Mouse (Mus musculus) right cerebral cortex, postnatal 10 days (tissue): ENCODE results near the gene Sgip1.
A peak's percentile ranks its signal among the peaks of the same experiment; 100 is the strongest.

Experiments
- DNase-seq, 2 experiments: peaks; one replicate each; pipeline ENCODE4 v3.0.0; 2021; ENCODE audit warnings: low spot score in 2 of 2

Gene Sgip1

GRCm38 (mm10) chr4:102976290-102977275 is 235.5 kb downstream of the Sgip1 start:
- no peak for DNase-seq

GRCm38 (mm10) chr4:102977778-102978321 is 236.8 kb downstream of the Sgip1 start:
- DNase-seq: no peak

GRCm38 (mm10) chr4:102978440-102978839 is 237.3 kb downstream of the Sgip1 start, which contains the start of gene Tctex1d1:
Gene Tctex1d1, plus strand, starts transcription at chr4:102978606.
- peak; percentile 41 to 45 for DNase-seq

- DNase-seq: no peak
Measured at GRCm38 (mm10) chr4:102979385-102979784, 238.3 kb downstream of the Sgip1 start.

GRCm38 (mm10) chr4:102981709-102982108 is 240.6 kb downstream of the Sgip1 start:
- no peak for DNase-seq

GRCm38 (mm10) chr4:102986173-102986572 is 245.1 kb downstream of the Sgip1 start:
- no peak for DNase-seq

DNA sequence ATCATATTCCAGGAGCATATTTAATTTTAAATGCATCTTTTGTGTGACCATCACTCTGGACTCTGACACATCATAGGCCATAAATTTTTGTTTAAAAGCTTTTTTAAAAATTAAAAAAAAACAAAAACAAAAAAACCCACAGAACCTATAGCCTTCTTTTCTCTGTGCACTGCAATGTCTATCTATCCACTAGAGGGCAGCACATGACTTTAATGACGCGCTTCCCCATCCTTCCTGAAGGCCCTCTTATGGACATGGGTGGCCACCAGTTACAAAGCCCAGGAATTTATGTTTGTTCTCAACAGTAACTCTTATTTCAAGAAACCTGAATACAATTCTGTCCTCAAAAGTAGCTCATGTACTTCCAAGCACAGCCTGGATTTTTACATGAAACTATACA is 245.8 kb downstream of the Sgip1 start:
- DNase-seq: peak; percentile 68 to 70

- DNase-seq: no peak
Measured at GRCm38 (mm10) chr4:102987325-102987724, 246.2 kb downstream of the Sgip1 start.

- no peak for DNase-seq
Measured at GRCm38 (mm10) chr4:102987756-102988155, 246.7 kb downstream of the Sgip1 start.

- DNase-seq: no peak
Measured at GRCm38 (mm10) chr4:102988526-102988925, 247.4 kb downstream of the Sgip1 start.

- no peak for DNase-seq
Measured at GRCm38 (mm10) chr4:102989391-102989790, 248.3 kb downstream of the Sgip1 start.

- no peak for DNase-seq
Measured at GRCm38 (mm10) chr4:102990016-102990415, 248.9 kb downstream of the Sgip1 start.

DNA sequence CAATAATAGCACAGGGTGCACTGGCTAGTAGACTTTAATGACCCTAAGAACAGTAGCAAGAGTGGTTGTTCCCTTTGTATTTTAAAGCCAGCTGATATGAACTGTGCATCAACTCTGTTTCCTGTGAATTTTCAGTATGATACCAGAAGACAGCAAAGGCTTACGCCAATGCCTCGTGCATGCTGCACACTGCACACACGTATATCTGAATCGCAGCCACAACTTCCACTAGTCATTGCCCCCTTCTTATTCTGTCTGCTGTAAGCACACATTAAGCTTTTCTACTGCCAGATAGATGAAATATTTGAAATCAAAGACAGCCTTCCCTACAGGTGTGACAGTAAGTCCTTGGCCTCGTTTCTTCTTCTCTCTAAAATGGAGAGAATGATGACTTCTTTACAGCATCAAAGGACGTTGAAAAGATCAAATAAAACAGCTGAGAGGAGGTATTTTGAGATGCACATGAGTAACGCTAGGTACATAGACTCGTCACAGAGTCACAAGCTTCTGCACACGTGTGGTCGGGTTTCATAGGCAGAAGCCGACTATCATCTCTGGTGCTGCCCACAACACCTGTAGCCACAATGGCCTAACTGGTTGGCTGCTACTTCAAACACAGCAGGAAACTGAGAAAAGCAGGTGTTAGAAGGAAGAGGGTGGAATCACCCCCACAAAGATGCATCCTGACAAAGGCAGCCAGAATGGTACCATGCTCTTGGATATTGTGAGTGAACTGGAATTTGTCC is 249.7 kb downstream of the Sgip1 start:
- no peak for DNase-seq

DNA sequence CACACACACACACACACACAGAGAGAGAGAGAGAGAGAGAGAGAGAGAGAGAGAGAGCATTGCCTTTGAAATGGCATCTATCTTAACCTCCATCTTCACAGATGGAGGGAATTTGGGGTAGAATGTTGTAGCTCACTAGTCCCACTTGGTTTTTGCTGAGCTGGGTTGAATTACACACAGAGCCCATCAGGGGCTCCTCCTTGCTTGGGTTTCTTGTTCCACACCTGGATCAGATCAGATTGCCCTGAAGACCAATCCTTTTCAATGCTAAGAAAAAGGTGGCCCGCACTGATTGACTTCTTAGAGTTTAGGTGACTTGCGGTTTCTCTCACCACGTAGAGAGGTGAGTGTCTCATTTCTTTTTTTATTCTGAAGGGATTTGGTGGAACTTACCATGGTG is 250.6 kb downstream of the Sgip1 start:
- no peak for DNase-seq

DNA sequence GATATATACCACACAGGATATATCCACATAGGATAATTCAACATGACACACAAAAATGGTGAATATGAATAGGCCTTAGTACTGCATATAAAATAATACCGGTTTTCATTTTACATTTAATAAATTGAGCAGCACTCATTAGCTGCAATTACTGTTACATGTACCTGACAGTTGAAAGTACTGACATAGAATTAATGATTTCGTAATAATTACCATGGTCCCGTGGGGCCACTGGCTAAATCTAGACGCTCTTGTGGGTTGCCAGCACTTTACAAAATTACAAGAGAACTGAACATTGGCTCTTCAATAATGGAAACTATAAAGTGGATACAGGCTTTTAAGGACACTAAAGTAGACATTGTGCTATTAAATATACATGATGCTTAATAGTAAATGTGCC is 263.6 kb downstream of the Sgip1 start:
- DNase-seq: no peak

DNA sequence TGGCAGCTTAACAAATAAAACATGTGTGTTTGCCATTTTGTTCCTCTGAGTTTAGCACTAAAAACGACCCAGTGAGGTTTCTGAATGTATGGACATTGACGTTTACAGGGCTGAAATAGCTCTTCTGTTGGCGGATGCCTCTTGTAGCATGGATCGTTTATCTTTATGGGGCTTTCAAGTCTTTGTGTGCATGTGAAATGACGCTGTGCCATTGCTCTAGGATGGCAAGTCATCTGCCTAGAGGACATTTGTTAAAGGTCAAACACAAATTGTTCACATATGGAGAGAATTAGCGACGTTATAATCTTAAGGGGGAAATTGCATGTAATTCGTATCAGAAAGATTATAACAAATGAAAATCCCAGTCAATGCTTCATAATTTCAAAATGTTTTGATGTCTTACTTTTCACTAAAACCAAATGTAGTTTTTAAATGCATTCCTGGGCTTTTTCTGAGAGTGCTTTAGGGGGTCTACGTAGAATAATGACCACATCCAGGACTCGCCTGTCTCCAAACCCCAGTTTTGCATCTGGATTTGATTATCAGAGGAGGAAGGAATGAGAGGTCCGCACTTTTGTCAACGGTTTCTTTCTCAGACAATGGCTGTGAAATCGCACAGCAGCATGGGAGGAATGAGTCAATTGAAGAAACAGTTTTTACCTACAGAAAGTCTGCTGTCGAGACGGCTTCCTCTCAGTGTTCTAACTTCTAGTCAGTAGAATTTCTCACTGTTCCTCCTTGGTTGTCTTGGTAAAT is 264.3 kb downstream of the Sgip1 start:
- no peak for DNase-seq

GRCm38 (mm10) chr4:103006266-103006665 is 265.2 kb downstream of the Sgip1 start:
- DNase-seq: no peak

GRCm38 (mm10) chr4:103006943-103007418 is 265.9 kb downstream of the Sgip1 start:
- no peak for DNase-seq

- no peak for DNase-seq
Measured at GRCm38 (mm10) chr4:103010734-103011133, 269.6 kb downstream of the Sgip1 start.

DNA sequence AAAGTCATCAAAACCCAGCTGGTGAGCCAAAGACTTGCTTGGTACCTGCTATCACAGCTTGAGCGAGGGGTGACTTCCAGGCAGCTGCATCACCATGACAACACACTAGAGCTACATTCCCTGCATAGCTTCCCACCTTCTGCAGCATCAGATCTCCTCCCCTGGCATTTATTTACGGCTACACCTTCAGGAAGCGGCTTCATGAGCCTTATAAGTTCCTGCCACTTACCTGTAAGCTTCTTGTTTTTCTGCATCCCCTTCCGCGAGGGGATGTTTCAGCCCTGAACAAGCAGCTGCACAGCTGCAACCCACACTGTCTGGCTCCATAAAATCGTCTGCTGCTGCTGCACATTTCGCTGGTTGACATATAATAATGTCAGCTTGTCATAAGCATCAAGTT is 270.7 kb downstream of the Sgip1 start:
- DNase-seq: peak; percentile 30 to 53

DNA sequence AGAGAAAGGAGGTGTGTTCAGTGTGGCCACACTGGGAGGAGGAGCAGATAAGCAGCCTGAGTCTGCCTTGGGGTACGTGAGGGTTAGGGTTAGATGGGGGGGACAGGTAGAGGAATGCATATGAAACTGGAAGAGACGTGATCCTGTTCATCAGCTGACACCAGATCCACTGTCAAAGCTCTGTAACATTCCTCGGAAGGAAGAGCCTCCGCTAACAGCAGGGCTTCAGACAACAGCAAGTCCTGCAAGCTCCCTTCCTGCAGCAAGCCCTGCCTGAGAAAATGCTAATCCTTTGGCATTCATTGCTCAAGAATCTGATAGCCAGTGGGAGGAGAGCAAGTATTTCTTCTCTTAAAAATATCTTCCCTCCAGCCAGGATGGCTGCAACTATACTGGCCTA is 272.4 kb downstream of the Sgip1 start:
- DNase-seq: no peak
